Mouse (Mus musculus): ENCODE results near the gene Trabd2b.

Gene Trabd2b

DNA sequence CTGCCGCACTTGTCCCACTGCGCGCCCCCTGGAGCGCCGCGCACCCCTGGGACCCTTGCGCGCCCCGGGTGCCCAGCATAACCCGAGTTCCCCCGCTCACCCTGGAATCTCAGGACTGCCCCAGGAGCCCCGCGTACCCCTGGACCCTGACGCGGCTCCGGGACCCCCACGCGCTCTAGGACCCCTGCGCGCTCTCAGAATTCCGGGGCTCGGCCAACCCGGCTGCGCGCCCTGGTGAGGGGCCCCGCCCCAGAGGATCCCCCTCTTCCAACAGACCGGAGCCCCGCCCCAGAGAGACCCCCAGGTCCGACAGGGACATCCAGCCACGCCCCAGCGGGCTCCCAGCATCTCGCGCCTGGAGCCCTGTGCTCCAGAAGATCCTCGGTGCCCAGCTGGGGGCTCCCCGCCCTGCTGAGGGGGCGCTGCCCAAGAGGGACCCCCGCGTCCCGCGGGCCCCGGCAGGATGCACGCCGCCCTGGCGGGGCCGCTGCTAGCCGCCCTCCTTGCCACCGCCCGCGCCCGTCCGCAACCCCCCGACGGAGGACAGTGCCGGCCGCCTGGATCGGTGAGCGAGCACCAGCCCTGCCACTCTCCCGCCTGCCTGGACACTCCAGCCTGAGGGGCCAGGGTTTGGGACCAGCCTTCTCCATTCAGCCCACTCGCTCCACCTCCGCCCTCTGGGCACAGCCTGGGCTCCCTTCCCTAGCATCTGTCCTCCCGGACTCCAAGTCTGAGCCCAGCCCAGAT, at the start of gene Trabd2b:
Gene Trabd2b, plus strand, starts transcription at position 370 of the 747 bp plus-strand sequence.
- no peak for DNase-seq

DNA sequence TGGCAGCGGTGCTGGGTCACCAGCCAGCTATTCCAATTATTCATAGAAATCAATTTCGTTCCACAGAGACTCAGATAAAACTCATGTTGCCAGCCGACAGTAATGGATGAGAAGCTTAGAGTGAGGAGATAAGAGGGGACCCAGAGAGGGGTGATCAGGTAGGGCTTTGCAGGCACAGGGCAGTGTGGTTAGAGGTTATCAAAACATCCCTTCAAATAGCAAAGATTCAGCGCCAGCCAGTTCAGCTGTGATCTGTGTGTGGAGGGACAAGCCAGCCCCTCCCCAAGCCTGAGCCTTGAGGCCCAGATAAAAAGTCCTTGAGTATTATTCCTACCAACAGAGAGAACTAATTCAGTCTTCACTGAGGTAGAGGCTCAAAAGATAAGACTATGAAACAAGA, 49.1 kb upstream of the Trabd2b start:
- peak; percentile 5 for DNase-seq

DNA sequence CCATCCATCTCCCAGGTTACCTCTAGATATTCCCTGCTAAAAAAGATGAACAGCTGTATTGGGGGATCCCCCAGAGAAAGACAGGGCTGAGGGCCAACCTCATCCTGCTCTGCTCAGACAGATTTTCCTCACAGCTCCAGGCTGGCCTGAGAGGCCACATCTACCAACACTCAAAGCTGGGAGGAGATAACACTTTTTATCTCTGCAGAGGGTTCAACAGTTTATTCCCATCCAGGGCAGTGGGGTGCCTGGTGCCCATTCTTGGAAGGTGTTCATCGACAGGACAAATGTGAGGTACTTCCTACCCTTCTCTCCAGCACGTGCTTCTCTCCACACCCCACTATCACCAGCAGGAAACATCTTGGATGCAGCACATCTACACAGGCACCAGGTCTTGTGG, 47.6 kb upstream of the Trabd2b start:
- DNase-seq = no peak

DNA sequence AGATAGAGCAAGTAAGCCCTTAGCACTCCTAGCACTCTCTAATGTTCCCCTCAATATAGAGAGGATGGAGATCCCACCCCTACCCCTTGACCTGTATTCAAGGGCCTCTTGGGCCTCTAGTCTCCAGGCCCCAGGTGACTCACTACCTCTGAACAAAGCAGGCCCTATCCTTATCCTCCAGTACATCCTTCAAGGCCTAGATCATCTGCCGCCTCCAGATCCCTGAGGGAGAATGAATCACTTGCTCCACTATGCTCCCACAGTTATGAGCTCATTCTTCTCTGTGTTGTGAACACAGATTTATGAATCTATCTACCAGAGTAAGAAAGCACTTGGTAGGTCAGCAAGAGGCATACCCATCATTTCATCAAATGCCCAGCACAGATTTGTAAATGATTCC, 46.7 kb upstream of the Trabd2b start:
- DNase-seq = no peak

DNA sequence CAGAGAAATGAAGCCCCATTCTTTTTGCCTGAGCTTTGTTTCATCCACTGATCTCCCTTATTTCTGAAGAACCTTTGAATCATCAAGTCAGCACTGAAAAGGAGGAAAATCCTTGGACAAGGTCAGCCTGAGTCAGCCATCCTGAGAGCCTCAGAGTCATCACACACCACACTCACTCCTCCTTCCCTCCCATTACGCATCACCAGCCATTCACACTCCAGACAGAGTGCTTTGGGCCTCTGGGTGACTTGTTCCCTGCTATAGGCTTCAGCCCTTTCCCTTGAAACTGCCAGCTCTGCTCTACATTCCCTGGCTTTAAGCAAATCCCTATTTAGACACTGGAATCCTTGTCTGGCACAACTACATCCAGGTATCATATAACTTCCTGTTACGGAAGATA, 45.2 kb upstream of the Trabd2b start:
- no peak for DNase-seq

DNA sequence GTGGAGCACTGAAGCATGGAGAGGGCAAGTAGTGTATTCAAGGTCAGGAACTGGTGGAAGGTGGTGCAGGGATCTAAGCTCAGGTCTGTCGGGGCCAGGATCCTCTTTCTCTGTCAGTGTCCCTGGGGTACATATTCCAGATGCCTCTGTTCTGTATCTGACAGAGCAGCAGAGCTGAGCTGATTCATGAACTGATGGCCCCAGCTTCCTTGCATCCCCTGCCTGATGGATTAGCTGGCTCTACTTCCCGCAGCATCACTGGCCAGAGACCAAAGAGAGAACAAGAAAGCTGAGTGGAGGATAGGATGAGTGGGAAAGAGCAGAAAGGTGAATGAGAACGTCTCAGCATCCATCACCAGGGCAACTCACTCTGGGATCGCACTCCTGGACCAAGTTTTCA, 41.5 kb upstream of the Trabd2b start:
- DNase-seq = no peak

DNA sequence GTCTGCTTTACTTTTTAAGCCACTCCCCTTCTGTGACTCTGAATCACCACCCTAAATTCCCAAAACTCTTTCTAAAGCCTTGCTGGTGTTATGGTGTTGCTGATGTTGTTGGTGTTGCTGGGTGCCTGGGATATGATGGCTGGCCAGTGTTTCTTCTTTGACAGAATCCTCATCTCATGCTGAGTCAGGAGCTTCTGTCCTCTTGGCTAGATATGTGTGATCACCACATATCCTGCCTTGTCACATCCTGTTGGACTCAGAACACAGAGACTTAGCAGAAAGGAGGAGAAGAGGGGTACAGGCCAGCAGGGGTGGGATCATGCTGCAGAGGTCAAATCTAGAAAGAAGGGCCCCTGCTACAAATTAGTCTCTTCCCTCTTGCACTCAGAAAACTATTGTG, 40.9 kb upstream of the Trabd2b start:
- DNase-seq = no peak

DNA sequence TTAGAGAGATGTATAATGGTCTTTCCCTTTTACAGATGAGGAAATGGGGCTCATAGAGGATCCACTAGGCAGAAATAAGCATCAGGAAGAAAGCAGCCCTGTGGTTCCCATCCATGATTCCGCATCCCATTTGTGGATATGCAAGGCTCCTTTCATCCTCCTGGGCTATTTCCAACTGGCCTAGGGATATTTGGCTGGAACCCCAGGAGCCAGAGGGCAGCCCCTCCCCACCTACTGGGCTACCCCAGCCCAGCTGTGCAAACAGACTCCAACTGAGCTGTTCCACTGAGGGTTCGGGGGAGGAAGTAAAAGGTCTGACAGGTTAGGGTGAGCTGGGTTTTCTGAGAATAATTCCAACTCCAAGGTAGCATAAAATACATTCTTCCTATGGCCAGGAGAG, 39.5 kb upstream of the Trabd2b start:
- no peak for DNase-seq

DNA sequence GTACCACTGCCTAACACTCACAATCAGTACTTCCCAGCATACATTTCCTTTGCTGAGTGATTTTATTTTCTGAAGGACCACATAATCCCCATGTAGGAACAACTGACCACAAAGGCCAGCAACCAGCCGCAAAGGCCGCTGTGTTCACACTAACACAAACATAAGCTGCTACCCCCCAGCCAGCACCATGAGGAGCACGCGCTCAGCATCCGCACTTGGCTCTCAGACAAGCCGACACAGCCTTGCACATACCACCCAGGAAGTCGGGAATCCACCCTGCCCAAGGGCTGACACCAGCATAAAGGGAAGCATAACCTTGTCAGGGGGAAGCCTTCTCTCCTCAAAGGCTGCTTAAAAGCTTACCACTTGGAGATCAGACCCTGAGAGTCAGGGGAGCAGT, 38.7 kb upstream of the Trabd2b start:
- DNase-seq = no peak

DNA sequence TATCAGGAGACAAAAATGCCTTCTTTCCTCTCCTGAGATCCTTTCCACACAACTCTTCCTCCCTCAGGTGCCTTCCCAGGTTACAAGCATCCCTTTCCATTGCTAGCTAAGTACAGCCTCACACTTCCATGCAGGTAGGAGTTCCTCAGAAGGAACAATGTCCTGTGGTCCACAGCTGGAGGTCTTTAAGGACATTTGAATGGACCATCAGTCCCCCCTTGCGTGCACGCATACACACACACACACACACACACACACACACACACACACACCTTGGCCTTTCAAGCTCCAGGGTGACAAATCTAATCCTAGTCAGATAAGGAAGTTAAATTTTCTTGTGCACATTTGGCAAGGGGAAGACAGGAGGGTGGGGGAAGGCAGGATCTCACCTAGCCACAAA, 36.9 kb upstream of the Trabd2b start:
- no peak for DNase-seq

DNA sequence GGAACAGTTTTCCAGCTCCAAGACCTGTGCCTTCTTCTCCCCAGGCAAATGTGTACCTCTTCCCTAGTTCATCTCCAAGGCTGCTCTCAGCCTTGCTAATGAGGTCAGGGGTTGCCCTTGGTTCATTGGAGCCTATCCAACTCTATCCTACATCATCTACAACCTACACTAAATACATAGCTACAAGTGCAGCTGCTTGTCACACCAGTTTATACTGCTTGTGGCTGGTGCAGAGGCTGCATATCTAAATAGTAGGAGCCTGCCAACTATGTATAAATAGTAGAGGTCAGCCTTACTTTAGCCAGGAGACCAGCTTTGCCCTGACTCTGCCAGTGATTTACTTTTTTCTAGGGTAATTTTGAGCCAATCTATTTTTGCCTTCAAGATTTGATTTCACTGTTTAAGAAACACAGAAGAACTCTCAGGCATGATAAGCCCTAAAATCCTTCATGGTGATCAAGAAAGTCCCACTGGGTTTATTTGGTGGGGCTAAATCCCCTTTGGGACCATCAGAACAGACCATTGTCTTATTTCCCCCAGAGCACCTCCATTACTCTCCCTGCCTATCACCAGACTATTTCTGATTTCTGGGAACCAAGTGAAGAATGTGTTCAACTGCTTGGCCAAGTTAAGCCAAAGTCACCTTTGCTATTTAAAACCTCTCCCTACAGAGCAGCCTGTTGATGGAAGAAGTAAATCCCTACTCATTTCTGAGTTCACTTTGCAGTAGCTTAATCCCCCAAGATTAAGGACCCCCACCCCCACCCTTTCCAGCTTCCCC, 35.4 kb upstream of the Trabd2b start:
- DNase-seq = no peak

DNA sequence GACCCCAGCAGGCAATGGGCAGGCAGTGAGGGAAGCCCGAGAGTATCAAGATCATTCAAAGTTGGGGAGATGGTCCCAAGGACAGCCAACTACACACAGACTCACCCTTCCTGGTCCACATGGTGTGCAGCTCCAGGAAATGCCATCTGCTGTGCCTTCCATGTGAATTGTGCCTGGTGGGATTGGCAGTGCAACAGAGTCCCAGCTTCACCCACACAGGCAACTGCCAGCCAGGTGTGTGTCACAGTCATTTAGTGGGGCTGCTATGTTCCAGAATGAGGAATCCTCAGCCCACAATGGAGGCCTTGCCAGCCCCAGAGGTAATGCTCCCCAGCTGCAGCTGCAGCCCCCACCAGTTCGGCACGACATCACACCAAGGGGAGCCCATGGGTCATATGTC, 33.8 kb upstream of the Trabd2b start:
- DNase-seq = no peak

DNA sequence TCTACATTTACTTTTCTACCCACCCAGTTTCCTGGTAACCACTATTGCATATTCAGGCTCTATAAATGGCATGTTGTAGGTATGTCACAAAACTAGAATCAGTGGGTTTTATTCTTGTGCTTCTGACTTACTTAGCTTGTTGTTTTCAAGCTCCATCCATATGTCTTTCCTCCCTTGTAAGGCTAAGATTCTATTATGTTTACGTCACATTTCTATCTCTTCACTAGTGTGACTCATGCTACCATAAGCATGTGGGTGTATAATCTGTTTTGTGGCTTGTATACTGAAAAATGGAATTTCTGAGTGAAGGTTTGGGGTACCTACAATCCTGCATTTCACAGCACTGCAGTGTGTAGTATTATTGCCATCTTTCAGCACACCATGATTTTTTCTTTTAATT, 32.2 kb upstream of the Trabd2b start:
- no peak for DNase-seq

DNA sequence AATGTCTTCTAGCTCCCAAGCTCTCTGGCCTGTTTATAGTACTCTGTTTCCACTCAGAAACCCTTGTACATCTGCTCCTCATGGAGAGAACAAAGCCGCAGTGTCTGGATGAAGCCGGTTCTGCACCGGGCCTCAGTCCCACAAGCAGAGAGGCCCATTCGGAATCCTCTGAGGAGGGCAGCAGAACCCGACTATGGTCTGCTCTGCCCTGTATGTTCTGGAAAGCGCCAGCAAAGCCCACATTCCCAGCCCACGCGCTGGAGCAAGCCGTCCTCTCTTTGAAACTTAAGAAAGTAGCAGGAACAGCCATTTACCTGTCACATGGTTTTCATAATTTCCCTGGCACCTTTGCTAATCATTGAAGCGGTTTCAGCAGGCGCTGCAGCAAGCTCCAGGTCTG, 29.0 kb upstream of the Trabd2b start:
- no peak for DNase-seq

DNA sequence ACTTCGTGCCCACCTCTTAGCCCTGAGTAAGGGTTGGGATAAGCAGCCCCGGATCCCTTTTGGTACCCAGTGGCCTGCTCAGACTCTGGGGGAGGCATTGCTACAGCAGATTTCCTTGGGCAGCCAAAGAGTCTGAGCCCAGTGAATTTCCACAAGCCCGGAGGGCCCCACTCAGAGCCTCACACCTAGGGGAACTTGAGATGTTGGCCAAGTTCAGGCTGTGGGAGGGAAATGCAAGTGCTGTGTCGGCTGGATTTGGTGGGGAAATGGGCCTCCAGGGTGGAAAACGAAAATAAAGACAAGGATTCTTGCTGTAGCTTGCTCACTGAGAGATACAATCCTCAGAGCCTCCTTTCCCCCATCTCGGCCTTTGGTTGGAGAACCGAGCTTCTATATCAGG, 28.0 kb upstream of the Trabd2b start:
- DNase-seq = no peak

DNA sequence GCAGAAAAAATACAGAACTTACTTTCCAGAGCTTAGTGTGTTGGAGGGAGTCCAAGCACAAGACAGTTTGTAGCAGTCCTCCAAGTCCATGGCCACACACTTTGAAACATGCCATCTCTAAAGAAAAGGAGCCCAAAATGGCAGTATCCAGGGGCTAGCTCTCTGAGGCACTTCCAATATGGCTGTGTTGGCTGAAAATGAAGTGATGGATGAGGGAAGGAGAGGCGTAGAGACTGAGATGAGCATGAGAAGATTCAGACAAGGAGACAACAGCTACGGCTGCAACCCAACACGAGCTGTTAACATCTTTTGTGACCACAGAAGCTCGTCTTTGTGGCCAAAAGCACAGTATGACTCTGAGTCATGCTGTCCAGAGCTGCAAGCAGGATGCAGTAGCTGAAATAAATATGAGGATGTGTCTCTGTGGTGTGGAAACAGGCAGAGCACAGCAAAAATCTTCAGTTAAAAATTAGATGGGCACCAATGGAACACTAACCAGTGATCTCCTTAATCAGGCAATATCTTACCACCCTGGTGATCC, 27.0 kb upstream of the Trabd2b start:
- no peak for DNase-seq

DNA sequence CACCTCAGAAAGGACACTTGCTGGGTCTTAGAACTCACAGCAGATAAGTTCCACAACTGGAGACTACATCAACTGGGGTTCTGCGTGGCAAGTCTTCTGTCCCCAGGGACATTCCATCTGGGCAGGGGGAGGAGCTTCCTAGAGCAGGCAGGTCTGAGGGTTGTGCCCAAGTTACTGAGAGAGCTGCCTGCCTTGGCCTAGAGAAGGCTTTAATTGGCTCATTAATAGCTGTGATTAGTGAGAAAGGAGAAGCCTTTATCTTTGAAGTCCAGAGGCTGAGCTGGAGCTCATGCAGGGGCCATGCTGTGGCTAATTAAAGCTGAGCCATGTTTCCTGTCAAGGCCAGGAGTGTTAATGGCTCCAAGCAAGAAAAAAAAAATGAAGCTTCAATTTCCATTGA, 23.9 kb upstream of the Trabd2b start:
- no peak for DNase-seq

DNA sequence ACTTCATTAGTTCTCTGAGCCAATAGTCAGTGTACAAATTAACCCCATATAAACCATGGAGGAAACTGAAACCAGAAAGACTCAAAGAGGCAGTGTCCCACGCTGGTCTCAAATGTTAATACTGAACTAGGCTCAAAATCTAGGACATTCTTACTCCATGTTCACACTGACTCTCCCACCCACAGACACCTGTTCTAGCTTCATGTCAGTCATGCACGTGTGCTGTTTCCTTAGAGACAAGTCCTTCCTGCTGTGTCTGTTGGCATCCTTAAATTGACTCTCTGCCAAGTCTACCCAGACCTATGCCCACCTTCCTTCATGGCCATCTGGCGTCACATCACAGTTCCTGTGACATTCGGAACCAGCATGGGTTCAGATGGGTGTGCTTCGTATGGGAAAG, 21.3 kb upstream of the Trabd2b start:
- no peak for DNase-seq

DNA sequence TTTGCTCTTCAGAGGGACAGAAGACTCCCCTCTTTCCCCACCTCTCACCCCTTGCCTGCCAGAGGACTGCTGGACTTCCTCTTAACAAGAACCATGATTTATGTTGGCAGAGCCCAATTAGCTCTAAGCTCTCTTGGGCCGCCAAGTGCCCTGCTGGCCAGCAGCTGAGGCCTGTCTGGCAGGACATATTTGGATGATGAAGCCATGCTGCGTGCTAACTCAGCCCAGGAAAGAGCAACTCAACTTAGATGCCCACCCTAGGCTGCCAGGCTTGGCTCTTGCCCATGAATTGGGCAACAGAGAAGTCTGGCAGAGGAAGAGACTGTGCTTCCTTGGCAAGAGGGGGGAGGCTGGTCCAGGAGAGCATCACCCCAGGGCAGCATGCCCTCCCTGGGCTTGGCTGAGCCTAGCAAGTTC, 20.1 kb upstream of the Trabd2b start:
- no peak for DNase-seq

DNA sequence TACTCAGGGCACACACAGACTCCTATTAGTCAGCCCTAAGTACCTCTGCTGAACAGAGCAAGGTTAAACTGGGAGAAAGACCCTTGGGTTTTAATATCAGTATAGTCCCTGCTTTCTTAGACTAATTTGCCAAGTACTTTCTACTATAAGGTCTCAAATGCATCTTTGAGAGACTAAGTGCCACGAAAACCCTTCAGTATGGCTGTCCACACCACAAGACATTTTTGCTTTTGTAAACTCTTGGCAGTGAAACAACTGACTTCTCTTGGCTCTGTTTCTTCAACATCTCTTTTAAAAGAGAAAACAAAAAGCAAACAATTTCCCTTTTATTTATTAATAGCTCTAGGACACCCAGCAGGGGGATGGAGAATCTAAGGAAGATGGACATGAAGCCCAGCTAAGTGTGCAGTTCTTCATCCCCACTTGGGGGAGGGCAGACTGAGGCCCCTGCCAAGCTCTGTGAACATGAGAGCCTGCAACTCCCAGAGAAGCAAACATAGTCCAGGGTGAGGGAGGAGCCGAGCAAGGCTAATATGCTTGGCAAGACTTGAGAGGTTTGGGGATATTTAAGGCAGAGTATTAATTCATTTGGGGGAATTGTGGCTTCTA, 18.9 kb upstream of the Trabd2b start:
- no peak for DNase-seq

DNA sequence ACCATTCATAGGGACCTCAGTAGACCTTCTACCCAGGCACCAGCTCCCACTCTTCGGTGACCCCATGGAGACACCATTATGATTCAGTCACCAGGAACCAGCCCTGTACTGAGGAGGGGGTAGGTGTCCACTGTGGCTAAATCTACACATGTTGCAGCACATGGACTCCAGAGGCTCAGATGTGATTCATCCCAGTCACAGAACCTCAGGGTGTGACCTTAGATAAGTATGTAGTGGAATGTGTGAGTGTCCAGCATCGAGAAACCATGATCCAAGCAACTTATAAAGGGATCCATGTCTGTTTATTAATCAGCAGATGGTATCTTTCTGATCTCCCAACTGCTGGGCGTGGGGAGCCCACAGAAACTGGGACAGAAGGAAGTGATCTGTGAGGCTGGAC, 18.2 kb upstream of the Trabd2b start:
- DNase-seq = no peak

DNA sequence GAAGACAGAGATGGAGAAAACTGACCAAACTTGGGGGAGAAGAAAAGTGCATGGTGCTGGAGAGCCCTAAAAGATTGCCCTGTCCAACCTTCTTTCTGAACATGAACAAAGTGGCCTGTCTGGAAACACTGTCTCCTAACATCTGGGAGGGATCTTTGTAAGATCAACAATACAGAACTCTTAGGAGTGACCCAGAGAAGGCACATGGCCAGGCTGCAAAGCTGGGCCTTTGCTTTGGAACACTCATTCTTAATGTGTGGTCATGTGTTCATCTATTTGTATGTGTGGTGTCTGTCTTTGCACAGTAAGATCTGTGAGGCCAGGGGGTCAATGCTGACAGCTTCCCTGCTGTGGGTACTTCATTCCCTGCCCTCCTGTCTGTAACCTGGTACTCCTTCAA, 16.9 kb upstream of the Trabd2b start:
- DNase-seq = no peak

DNA sequence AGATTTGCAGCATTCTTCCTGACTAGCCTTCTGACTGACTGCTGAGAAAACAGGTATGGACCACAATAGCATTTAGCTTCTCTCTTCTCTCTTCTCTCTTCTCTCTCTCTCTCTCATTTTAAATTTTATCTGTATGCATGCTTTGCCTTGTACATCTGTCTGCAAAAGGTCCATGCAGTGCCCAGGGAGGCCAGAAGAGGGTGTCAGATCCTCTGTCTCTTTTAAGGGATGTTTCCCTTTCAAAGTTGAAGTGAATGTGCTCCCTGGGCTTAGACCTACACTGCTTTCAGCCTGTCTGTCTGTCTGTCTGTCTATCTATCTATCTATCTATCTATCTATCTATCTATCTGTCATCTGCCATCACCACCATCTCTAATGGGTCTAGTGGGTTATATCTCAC, 8.9 kb upstream of the Trabd2b start:
- no peak for DNase-seq

DNA sequence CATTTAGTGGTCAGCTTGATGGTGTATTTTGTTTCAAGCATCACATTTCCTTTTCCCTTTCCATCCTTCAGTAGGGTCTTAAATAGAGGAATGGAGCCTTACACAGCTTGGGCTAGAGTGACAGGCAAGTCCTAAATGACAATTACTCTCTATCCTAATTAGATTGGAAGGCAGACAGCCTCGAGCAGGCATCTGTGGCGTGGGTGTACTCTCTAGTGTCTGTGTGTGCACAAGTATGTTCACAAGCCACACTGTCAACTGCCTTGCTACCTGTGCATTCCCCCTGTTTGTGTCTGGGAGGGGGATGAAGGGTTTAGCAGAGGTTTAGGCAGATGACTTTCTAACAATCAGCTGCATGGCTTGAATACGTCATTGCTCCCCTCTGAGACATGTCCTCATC, 6.7 kb upstream of the Trabd2b start:
- DNase-seq = no peak

Measured in liver (tissue).